Mouse (Mus musculus): ENCODE measurements around the gene Stox2. TPM values are rescaled to one million over a fixed set of nuclear protein-coding genes. Genes with fewer than 3 reads are reported as not detected.

Gene Stox2
- polyA plus RNA-seq, 1 experiment from 2014 or later, result 16.4 TPM

- Histone ChIP-seq H3K36me3 (ENCODE audit: control insufficient read depth, insufficient read depth, low read length) (no peaks in the 10 kb centered on the region), H3K4me3 (ENCODE audit: low read length) (no peak overlapping the region), H3K4me1 (ENCODE audit: control insufficient read depth, insufficient read depth, low read length) (peaks cover 8% of the 10 kb centered on the region), H3K9ac (ENCODE audit: low read depth, low read length) (no peak overlapping the region), H3K4me2 (replicated peaks; ENCODE audit: low read depth, low read length) (no peak overlapping the region), H3K27ac (ENCODE audit: low read depth, low read length) (no peak overlapping the region), H3K9me3 (ENCODE audit: control insufficient read depth, low read length) (no peaks in the 10 kb centered on the region), H3K27me3 (ENCODE audit: control insufficient read depth, insufficient read depth, low read length) (no peaks in the 10 kb centered on the region)
- 86% methylated on average over 8 of the region's 8 CpGs for WGBS
- no peak for ATAC-seq (ENCODE audit: low FRiP score, low TSS enrichment)
Observed at GRCm38 (mm10) chr8:47355340-47355906, 90.7 kb downstream of the Stox2 start.

DNA sequence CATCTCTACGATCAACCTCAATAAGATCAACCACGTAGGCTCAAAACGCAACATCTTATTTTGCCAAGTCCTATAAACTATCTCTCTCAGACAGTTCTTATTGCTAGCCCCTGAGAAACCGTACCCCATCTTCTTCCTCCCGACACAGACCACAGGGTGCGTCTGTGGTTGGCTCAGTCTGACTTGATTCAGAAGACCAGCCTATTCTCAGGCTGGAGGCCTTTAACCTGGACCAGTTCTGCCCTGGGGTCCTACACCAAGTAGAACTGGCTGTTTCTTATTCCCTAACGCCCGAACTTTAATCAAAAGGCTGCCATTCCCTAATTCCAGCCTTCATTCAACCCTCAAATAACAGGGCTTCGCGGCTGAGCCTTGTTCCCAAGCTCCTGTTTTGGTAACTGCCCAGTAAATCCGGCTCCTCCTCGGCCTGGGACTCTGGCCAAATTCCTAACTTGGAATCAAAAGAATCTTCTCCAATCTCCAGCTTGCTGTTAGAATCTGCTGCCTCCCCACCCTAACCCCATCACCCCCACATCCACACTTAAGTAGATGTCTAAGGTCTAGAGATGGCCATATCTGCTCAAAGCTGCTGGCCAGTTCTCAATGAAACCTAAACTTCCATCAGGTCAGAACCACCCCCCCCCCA lies 91.5 kb downstream of the Stox2 start:
- H3K9me3 ChIP-seq (ENCODE audit: control insufficient read depth, low read length), result no peaks in the 10 kb centered on the region
- H3K4me1 ChIP-seq (ENCODE audit: control insufficient read depth, insufficient read depth, low read length), result peaks cover 8% of the 10 kb centered on the region
- no peaks in the 10 kb centered on the region for H3K36me3 ChIP-seq (ENCODE audit: control insufficient read depth, insufficient read depth, low read length)
- no peak overlapping the region for H3K4me2 ChIP-seq (replicated peaks; ENCODE audit: low read depth, low read length)
- WGBS, result 73% methylated on average over 12 of the region's 12 CpGs
- H3K27me3 ChIP-seq (ENCODE audit: control insufficient read depth, insufficient read depth, low read length), result no peaks in the 10 kb centered on the region
- no peak overlapping the region for H3K4me3 ChIP-seq (ENCODE audit: low read length)
- H3K27ac ChIP-seq (ENCODE audit: low read depth, low read length), result no peak overlapping the region
- no peak for ATAC-seq (ENCODE audit: low FRiP score, low TSS enrichment)
- no peak overlapping the region for H3K9ac ChIP-seq (ENCODE audit: low read depth, low read length)

DNA sequence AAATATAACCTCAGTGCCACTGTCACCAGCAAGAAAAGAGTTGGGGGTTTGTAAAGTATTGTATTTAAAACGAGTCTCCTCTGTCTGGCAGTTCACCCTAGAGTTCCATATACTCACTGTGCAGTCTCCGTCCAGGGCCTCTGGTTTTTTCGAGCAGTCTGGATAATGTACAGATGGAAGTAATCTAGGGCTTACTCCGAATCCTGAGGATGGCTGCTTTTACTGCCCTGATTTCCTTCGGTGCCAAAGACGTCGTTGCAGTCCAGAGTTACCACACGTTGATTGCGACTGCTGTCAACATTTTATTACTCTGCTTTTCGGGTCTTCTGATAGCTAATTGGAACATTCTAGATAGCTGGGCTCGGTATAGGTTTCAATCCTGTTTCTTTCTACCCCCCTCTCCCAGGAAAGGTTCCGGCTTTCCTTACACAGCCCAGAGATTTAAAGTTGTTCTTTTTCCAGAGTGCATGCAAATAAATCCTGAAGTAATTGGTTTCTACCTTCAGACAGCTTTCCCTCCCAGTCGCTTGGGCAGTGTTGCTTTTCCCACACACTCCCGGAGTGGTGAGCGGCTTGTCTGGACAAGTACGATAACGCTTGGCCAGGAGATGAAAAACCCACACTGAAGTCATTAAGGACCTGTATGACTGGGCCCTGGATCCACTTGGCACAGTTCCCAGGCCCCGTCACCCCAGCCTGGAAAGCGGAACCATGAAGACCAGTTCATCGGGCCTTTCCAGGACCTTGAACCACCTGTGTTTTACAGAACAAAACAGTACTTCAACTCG lies 94.1 kb downstream of the Stox2 start:
- peaks cover 19% of the 10 kb centered on the region for H3K4me1 ChIP-seq (ENCODE audit: control insufficient read depth, insufficient read depth, low read length)

DNA sequence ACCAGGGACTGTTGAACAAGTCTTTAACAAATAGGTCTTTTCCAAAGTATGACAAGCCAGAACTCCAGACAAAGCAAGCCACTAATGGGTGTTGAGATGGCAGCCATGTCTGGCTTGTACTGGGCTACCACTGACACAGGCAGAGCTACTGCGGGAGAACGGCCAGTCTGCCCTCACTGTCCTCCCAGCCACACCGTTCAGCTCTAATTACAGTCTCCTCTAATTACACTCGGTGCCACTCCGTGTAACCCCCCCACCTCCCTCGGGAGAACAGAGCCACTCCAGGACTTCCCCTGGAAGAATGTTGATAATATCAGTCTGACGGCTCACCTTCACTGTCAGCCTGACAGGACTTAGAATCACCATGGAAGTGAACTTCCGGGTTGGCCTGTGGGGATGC lies 97.1 kb downstream of the Stox2 start:
- no peaks in the 10 kb centered on the region for H3K27me3 ChIP-seq (ENCODE audit: control insufficient read depth, insufficient read depth, low read length)
- H3K36me3 ChIP-seq (ENCODE audit: control insufficient read depth, insufficient read depth, low read length), result no peaks in the 10 kb centered on the region
- peaks cover 19% of the 10 kb centered on the region for H3K4me1 ChIP-seq (ENCODE audit: control insufficient read depth, insufficient read depth, low read length)
- H3K27ac ChIP-seq (ENCODE audit: low read depth, low read length), result no peak overlapping the region
- 0 out of 2 replicates have a peak, but pooled peaks have one; percentile 28 for ATAC-seq (ENCODE audit: low FRiP score, low TSS enrichment)
- H3K9ac ChIP-seq (ENCODE audit: low read depth, low read length), result no peak overlapping the region
- H3K4me2 ChIP-seq (replicated peaks; ENCODE audit: low read depth, low read length), result no peak overlapping the region
- no peaks in the 10 kb centered on the region for H3K9me3 ChIP-seq (ENCODE audit: control insufficient read depth, low read length)
- 17% methylated on average over 8 of the region's 8 CpGs for WGBS
- no peak overlapping the region for H3K4me3 ChIP-seq (ENCODE audit: low read length)

More for the DNA sequence above, 94.1 kb downstream of the Stox2 start:
- no peak overlapping the region for H3K4me2 ChIP-seq (replicated peaks; ENCODE audit: low read depth, low read length)
- ATAC-seq (ENCODE audit: low FRiP score, low TSS enrichment), result peak; percentile 71
- H3K27ac ChIP-seq (ENCODE audit: low read depth, low read length), result no peak overlapping the region
- H3K9ac ChIP-seq (ENCODE audit: low read depth, low read length), result no peak overlapping the region
- H3K27me3 ChIP-seq (ENCODE audit: control insufficient read depth, insufficient read depth, low read length), result no peaks in the 10 kb centered on the region
- H3K36me3 ChIP-seq (ENCODE audit: control insufficient read depth, insufficient read depth, low read length), result no peaks in the 10 kb centered on the region
- no peak overlapping the region for H3K4me3 ChIP-seq (ENCODE audit: low read length)
- no peaks in the 10 kb centered on the region for H3K9me3 ChIP-seq (ENCODE audit: control insufficient read depth, low read length)
- whole genome bisulfite sequencing, result 14% methylated on average over 21 of the region's 21 CpGs

GRCm38 (mm10) chr8:47347809-47348208 lies 98.4 kb downstream of the Stox2 start:
- Histone ChIP-seq H3K27ac (ENCODE audit: low read depth, low read length) (no peak overlapping the region), H3K36me3 (ENCODE audit: control insufficient read depth, insufficient read depth, low read length) (no peaks in the 10 kb centered on the region), H3K4me2 (replicated peaks; ENCODE audit: low read depth, low read length) (no peak overlapping the region), H3K27me3 (ENCODE audit: control insufficient read depth, insufficient read depth, low read length) (no peaks in the 10 kb centered on the region), H3K9me3 (ENCODE audit: control insufficient read depth, low read length) (no peaks in the 10 kb centered on the region), H3K9ac (ENCODE audit: low read depth, low read length) (no peak overlapping the region), H3K4me3 (ENCODE audit: low read length) (no peak overlapping the region), H3K4me1 (ENCODE audit: control insufficient read depth, insufficient read depth, low read length) (peaks cover 19% of the 10 kb centered on the region)
- ATAC-seq (ENCODE audit: low FRiP score, low TSS enrichment), result no peak
- WGBS, result 28% methylated on average over 6 of the region's 6 CpGs

- 92% methylated on average over 9 of the region's 9 CpGs for WGBS
- no peak overlapping the region for H3K4me2 ChIP-seq (replicated peaks; ENCODE audit: low read depth, low read length)
- no peak for ATAC-seq (ENCODE audit: low FRiP score, low TSS enrichment)
- no peaks in the 10 kb centered on the region for H3K9me3 ChIP-seq (ENCODE audit: control insufficient read depth, low read length)
- no peaks in the 10 kb centered on the region for H3K27me3 ChIP-seq (ENCODE audit: control insufficient read depth, insufficient read depth, low read length)
- H3K4me3 ChIP-seq (ENCODE audit: low read length), result no peak overlapping the region
- H3K36me3 ChIP-seq (ENCODE audit: control insufficient read depth, insufficient read depth, low read length), result no peaks in the 10 kb centered on the region
- H3K9ac ChIP-seq (ENCODE audit: low read depth, low read length), result no peak overlapping the region
- no peak overlapping the region for H3K27ac ChIP-seq (ENCODE audit: low read depth, low read length)
- H3K4me1 ChIP-seq (ENCODE audit: control insufficient read depth, insufficient read depth, low read length), result peaks cover 19% of the 10 kb centered on the region; the same call in 1 of the 2 replicates
Observed at GRCm38 (mm10) chr8:47345772-47346103, 100.4 kb downstream of the Stox2 start.

DNA sequence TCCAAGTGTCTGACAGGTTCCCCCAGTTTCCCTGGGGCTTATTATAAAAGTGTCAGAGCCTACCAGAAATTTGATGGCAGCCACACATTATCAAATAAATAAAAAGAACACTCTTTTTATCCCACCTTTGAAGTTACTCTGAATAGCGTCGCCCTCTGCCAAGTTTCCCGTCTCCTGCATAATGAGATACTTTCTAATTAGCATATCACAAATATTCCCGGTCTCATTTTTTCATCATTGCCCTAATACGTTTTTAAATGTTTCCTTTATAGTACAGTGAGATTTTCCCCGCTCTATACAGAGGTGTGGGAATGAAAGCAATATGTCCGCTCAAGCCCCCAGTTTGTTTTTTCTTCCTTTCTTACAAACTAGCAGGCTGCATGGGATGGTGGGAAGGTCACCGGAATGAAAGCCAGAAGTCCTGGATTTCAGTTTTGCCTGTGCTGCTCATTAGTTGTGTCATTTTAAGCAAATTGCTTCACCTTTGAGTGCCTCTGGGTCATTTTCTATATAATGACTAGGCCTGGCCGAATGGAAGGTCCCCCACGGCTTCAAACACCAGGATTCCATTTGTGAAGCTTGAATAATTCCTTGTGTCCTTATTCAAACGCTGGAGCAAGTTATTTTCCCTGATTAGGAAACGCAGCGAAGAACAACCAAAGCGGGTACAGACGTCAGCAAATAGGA lies 100.9 kb downstream of the Stox2 start:
- no peak for ATAC-seq (ENCODE audit: low FRiP score, low TSS enrichment)
- no peak overlapping the region for H3K4me3 ChIP-seq (ENCODE audit: low read length)
- no peak overlapping the region for H3K4me2 ChIP-seq (replicated peaks; ENCODE audit: low read depth, low read length)
- peaks cover 23% of the 10 kb centered on the region; the same call in 1 of the 2 replicates for H3K4me1 ChIP-seq (ENCODE audit: control insufficient read depth, insufficient read depth, low read length)
- H3K36me3 ChIP-seq (ENCODE audit: control insufficient read depth, insufficient read depth, low read length), result no peaks in the 10 kb centered on the region
- H3K27ac ChIP-seq (ENCODE audit: low read depth, low read length), result no peak overlapping the region
- no peak overlapping the region for H3K9ac ChIP-seq (ENCODE audit: low read depth, low read length)
- H3K9me3 ChIP-seq (ENCODE audit: control insufficient read depth, low read length), result no peaks in the 10 kb centered on the region
- WGBS, result 58% methylated on average over 15 of the region's 15 CpGs
- H3K27me3 ChIP-seq (ENCODE audit: control insufficient read depth, insufficient read depth, low read length), result no peaks in the 10 kb centered on the region

- Histone ChIP-seq H3K4me3 (ENCODE audit: low read length) (no peak overlapping the region), H3K27ac (ENCODE audit: low read depth, low read length) (no peak overlapping the region), H3K4me1 (ENCODE audit: control insufficient read depth, insufficient read depth, low read length) (peaks cover 23% of the 10 kb centered on the region), H3K4me2 (replicated peaks; ENCODE audit: low read depth, low read length) (no peak overlapping the region), H3K36me3 (ENCODE audit: control insufficient read depth, insufficient read depth, low read length) (no peaks in the 10 kb centered on the region), H3K27me3 (ENCODE audit: control insufficient read depth, insufficient read depth, low read length) (no peaks in the 10 kb centered on the region), H3K9me3 (ENCODE audit: control insufficient read depth, low read length) (no peaks in the 10 kb centered on the region), H3K9ac (ENCODE audit: low read depth, low read length) (no peak overlapping the region)
- ATAC-seq (ENCODE audit: low FRiP score, low TSS enrichment), result no peak
- WGBS, result 51% methylated on average over 11 of the region's 11 CpGs
Observed at GRCm38 (mm10) chr8:47341474-47341873, 104.7 kb downstream of the Stox2 start.

All from kidney, embryonic 14.5 days (tissue).